Mouse (Mus musculus) heart, adult 9 months (tissue): ENCODE results near the gene Zcchc24.
A peak's percentile ranks its signal among the peaks of the same experiment; 100 is the strongest.
"Not testable (repeated sequence)": the region's sequence is repeated elsewhere in the genome, so short reads cannot be mapped to it uniquely, and the experiment has no call there.

Source experiments
- DNase-seq, 2 experiments: peaks; one replicate each; pipeline ENCODE4 v3.0.0; 2022; ENCODE audit warnings: low spot score in 2 of 2

The Zcchc24 gene

DNA sequence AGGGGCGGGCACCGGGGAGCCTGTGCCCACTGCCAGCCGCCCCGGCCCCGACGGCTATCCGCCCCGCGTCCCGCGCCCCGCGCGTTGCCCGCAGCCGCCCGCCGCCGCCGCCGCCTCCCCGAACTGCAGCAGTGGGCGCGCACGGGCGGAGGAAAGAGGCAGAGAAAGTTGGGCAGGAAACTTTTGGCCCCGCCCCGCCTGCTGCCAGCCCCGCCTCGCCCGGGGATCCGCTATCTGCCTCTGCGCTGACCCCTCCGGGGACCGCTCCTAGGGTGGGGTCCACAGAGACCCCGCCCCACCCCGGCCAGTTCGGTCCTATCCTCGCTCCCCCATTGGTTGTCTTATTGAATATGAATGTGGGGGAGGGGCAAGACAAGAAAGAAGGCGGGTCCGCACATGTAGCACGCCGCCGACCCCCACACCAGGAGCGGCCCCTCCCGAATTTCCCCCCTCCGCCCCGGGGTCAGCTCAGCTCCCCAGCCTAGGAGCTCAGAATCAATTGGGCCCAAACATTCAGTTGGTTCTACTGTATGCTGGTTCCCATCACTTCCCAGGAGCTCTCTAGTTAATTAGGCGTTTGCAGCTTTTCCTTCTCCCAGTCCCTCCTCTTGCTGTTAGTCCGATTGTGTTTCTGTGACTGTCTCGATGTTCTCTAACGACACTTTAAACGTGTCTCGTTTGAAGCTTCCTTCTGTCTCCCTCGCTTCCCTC is at the start of gene Zcchc24:
TSS of gene Zcchc24 (minus strand) at position 125 of the 711 bp plus-strand sequence.
- peak; percentile 95 for DNase-seq

DNA sequence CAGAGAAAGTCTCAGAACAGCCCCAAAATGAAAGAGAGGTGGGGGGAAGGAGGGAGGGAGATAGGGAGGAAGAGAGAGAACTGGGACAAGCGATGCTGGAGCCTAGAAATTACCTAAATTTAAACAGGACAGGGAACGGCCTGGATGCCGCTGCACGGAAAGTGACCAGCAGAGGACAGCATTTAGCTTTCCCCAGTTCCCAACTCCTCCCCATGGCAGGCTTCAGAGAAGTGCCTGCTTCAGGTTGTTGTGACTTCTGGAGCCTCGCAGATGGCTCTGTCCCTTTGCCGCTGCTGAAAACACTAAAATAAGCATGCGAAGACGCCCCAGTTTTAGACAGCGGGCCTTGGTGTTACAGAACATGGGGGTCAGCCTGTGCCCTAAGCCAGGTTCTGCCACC is 47.6 kb upstream of the Zcchc24 start:
- peak in 1 of 2 experiments; percentile 62 for DNase-seq

DNA sequence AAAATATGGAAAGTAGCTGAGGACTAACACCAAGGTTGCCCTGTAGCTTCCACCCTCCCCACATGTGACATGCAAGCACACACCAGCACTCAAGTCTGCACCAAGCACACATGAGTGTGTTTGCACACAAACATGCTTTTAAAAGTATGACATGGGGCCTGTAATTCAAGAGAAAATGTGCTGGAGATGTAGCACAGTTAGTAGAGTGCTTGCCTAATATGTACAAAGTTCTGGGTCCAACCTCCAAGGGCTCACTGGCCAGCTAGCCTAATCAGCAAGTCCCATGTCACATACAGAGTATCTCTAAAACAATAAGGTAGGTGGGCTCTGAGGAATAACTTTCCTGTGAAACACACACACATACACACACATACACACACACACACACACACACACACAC is 45.3 kb upstream of the Zcchc24 start:
- no peak for DNase-seq

DNA sequence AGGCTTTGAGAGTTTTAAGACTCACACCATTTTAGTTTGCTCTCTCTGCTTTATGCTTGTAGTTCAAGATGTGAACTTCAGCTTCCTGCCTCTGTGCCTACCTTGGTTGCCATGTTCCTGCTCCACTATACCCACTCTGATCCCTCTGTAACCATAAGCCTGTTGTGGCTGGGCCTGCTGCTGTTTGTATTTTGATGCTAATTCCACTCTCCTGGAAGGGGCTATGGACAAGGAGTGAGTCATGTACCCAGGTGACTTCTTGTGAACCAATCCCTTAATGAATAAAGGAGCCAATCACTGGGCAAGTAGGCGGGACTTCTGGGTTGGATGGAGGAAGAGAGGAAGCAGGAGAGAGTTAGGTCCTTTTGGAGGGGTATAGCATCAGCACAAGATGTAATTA is 42.2 kb upstream of the Zcchc24 start:
- DNase-seq, result not testable (repeated sequence)

DNA sequence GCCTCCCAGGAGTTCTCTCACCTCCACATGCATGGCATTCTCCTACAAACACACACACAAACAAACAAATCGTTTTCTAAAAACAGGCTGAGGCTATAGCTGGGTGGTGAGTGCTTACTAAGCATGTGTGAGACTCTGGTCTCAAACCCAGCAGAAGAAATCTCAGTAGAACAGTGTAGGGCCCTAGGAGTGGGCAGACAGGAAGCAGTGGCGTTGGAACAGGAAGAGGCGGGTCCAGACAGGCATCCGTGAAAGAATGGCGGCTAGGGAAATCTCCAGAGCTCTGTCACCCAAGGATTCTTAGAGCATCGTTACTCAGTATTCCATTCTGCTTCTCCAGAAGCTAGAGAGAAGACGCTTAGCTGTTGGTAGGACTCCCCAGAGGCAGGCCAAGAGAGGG is 37.7 kb upstream of the Zcchc24 start:
- no peak for DNase-seq

DNA sequence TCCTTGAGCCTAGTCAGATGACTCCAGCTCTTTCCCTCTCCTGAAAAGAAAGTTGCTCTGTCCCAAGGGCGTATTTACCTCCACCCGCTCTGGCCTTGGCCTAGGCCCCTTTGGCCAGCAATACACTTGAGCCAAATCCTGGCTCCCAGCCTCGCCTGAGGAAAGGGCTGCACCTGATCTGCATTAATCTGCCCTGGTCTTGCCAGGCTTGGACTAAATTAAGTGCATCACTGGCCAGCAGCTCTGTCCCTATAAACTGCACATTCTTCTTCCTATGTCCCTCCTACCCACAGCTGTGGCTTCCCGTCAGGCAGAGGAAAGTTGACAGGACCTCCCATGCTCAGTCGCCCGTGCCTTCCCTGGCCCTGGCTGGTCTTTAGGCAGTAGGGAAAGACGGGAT is 37.0 kb upstream of the Zcchc24 start:
- DNase-seq, result peak; percentile 50 to 54

DNA sequence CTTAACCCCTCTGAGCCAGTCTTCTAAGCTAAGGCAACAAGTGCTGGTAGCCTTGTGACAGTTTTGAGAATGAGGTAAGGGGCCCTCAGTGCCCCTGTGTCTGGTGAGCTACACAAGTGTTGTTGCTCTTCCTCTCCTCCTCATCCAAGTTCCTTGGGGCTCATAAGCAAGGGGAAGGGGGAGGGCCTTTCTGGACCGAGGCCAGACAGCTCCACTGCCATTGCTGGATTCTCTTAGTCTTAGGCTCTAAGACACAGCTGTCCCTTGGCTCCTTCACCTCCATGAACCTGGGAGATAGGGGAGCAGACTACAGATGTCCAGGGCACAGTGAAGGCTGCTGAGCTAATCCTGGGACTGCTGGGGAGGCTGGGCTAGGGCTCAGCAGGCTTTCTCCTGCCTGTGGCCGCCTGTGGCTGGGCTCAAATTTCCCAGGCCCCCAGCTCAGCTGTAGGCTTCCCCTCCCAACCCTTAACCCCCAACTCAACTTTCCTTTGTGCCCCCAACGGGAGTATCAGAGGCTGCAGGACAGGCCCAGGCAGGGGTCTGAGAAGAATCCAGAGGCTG is 34.5 kb upstream of the Zcchc24 start:
- no peak for DNase-seq

DNA sequence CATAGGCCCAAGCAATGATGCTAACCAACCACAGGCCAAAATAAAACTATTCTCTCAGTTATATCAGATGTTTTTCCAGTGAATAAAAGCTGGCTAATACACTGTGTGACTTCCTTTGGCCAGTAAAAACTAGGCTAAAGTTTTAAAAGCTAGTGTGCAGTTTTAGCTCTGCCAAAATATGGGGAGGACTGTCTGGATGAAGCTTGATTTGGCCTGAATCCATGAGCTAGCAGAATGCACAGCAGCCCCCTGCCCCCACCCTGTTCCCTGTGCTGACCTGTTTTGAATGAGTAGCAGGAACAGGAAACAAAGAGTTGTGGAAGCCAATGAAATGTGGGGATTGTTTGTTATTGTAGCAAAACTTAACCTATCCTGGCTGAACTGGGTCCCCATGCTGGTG is 33.7 kb upstream of the Zcchc24 start:
- peak in 1 of 2 experiments; percentile 60 for DNase-seq

DNA sequence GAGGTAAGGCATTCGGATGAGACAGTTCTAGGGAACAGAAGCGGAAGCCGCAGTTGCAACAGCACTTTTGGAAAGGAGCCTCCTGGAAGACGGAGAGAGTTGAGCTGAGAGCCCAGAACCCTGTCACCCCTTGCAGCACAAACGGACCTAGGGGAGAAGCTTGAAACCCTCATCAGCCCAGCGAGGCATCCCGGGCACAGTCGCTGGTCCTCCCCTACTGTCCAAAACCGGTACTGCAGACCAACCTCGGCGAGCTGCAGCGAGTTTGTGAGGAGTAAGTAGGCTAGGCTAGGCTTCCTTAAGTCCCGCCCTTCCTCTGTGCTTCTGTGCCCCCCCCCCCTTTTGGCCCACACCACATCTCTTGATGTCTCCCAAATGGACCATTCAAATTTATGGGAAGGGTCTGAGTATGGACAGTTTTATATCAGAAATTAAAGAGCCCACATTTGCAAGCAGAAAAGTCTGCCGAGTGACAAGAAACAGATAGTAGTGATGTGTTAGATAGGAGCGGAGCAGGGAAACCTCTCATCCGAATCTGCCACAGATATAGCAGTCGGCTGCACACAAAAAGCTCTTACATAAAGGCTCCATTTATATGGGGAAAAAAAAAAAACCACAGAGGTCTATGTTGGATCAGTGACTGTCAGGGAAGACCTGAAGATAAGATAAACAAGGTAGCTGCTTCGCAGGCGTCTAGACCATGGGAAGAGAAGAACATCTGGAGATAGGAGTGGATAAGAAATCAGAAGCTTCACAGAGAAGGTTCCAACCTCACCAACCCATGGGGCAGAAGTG is 31.5 kb upstream of the Zcchc24 start:
- DNase-seq, result peak; percentile 81 to 88

DNA sequence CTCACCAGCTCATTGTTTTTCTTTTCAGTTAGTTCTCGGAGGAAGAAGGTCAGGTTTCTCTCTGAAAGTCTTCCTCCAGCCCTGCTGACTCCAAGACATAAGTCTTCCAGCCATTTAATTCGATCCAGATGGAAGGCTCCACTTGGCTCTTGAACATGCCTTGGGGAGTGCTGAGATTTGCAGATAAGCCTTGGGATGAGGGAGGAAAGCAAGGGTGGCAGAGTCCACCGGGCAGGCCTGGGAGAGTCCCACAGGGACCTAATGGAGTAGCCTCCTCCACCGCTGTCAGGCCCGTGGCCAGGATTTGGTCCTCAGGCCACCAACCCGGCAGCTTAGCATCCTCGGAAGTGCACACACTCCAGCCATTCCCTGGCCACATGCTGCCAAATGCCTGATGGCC is 27.8 kb upstream of the Zcchc24 start:
- no peak for DNase-seq

DNA sequence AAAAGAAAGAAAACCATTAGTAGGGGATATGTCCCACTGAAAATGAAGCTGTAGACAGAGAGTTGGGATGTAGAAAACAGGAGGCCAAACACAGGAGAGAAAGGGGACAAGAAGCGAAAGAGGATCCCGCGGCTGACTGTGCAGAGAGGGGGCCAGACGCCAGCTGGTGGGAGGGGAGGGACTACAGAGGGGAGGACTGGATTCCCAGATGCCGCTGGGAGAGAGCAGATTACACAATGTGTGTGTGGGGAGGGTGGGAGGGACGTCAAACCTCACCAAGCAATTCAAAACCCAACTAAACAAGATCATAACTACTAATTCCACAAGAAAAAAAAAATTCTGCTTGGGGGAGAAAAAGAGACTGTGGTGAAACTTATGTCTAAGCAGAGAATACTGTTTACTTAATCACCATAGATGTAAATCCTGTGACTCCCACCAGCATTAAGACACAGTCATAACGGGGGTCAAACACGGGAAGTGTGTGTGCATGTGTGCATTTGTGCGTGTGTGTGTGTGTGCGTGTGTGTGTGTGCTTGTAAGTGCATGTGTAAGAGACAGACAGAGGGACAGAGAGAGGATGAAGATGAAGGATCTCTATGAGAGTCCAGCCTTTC is 26.8 kb upstream of the Zcchc24 start:
- peak; percentile 74 for DNase-seq

DNA sequence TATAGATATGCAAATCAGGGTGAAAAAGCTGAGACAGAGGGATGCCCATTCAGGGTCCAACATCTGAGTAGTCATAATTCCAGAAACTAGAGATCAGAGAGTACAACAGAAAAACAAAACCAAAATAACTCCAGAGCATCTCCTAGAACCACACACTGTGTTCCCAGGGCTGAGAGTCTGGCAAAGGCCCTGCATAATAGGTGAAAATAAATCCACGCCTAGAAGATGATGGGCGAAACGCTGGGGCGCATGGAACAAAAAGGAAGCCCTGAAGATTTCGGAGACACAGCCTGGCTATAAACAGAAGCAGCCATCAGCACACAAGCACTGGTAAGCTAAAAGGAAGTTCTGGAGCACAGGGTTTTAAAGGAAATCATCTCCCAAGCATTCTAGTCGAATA is 26.2 kb upstream of the Zcchc24 start:
- DNase-seq, result no peak

DNA sequence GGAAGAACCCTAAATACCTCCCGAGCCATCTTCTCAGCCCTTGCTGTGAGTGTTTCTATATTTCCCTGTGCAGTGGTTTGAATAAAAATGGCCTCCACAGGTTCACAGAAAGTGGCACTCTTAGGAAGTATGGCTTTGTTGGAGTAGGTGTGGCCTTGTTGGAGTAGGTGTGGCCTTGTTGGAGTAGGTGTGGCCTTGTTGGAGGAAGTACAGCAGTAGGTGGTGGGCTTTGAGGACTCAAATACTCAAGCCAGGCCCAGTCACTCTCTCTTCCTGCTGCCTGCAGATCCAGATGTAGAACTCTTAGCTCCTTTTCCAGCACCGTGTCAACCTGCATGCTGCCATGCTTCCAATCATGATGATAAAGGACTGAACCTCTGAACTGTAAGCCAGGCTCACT is 25.5 kb upstream of the Zcchc24 start:
- DNase-seq, result no peak

DNA sequence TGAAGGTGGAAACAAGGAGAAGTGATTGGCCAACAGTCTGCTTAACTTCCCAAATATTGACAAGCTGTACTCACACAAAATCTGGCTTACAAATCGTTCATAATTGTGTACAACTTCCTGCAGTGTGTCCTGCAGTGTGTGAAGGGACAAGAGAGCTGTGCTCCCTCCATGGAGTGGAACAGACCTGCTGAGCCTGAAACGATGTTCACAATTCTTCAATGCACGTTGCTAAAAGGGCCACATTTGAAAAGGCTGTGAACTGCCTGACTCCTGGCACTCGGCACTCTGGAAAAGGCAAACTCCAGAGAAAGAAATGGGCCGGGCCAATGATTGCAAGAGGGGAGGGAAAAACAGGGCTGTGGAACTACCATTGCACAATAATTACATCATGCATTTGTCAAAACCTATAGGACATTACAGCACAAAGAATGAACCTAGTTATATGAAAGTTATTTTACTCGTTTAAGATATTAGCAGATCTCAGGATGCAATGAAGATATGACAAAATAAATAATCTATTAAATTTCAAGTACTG is 22.0 kb upstream of the Zcchc24 start:
- DNase-seq, result no peak

DNA sequence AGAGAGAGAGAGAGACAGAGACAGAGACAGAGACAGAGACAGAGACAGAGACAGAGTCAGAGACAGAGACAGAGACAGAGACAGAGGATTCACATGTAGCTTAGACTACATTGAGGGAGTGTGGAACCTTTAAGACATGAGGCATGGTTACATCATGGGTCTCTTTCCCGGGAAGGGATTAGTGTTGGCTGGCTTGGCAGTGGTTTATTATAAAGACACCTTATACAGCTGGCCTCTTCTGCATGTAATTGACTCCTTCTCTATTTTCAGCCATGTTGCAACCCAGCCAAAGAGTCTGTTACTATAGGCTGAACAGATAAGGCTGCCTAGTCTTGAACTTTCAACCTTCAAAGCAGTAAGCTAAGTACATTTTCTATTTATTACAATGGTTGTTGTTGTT is 21.1 kb upstream of the Zcchc24 start:
- no peak for DNase-seq

DNA sequence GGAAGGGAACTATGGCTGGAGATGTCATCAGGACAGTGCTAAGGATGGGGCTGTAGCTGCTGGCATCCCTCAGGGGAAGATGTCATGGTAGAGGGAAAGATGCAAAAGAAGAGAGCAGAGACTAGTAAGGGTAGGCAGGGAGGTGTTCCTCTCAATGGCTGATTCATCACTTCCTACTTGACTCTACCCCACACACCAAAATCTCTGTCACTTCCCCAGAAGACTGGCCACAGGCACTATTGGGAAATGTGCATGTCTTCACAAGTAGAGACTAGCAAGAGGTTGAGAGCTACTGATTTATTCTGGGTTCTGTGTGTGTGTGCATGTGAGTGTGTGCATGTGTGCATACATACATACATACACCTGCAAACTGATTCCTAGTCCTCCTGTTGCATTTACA is 20.4 kb upstream of the Zcchc24 start:
- DNase-seq, result no peak

DNA sequence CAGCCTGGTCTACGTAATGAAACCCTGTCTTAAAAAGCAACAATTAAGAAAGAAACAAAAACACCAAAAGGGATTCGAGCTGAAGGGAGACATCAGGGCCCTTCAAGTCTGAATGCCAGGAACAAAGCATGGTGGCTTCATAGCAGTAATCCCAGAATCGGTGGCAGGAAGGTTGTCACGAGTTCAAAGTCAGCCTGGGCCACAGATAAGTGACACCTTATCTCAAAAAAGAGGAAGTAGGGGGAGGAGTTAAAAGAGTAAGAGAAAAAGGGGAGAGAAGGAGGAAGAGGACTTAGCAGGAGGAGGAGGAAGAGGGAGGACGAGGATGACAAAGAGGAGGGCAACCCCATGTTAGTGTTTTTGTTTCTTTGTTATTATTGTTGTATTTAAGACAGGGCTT is 19.4 kb upstream of the Zcchc24 start:
- DNase-seq, result no peak

DNA sequence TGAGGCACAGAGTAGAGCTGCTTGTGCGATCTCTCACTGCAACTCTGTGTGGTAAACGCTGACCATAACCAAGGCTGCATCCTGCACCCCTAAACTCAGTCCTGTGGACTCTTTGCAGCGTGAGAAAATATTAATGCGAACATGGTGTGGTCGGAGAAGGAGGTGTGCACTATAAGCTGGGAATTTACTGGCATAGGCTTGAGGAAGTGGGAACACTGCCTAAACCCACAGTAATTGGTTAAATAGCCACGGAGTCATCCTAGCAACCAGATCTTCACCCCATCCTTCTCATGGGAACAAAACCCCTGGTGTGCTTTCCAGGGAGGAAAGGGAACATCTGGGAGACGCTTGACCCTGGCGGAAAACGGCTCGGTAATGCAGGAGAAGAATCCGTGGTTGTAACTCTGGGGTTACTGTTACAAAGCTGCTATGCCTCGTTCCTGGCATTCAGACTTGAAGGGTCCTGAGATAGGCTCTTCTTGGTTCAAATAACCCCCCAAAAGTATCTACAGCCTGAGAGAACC is 18.6 kb upstream of the Zcchc24 start:
- no peak for DNase-seq

DNA sequence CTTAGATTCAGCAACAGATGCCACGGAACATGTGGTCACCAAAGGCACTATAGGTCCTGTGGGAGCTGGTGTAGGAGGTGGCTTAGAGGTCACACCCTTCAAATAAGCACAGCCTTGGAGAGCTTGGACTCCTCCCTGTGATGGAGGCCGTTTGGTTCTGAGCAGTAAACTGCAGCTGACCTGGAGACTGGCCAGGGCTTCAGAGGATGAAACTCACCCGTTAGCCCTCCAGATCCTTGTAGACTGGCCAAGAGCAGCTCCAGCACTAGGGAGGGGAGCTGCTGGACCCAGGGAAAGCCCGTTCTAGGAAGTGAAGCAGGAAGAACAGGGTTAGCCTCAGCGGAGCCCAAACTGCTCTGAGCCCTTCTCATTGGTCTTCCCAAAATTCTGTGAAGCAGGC is 18.1 kb upstream of the Zcchc24 start:
- DNase-seq, result peak; percentile 86 to 87

DNA sequence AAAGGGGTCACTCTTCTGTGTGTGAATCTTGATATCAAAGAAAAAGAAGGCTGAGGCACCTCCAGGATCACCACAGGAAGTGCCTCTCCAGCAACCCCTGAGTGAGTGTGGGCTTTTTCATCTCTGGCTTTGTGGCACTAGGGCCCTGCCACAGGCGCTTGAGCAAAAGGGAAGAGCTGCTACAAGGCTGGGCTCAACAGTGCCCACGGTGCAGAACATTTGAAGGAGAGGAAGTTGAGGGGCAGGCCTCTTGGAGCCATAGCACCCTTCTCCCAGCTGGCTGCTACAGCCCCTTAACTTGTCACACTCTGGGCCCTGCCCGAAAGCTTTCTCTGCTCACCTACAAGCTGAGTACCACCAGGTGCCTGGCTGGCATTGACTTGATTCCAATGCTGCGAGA is 16.4 kb upstream of the Zcchc24 start:
- no peak for DNase-seq

DNA sequence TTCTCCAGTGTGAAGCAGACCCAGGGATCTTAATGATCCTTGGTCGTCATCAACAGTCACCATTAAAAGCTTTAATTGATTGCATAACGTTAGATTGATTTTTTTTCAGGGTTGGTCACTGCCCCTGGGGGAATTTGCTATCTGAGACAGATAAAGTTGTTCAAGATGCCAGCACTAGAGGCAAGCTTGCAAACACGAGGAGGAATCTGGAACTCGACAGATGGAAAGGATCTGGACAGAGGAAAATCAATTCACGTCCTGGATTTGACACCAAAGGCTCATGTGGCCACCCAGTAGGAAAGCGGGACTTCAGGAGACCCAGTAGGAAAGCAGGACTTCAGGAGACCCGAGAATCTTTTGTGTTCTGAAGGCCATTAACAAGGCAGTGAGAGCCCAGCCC is 14.4 kb upstream of the Zcchc24 start:
- DNase-seq, result no peak

DNA sequence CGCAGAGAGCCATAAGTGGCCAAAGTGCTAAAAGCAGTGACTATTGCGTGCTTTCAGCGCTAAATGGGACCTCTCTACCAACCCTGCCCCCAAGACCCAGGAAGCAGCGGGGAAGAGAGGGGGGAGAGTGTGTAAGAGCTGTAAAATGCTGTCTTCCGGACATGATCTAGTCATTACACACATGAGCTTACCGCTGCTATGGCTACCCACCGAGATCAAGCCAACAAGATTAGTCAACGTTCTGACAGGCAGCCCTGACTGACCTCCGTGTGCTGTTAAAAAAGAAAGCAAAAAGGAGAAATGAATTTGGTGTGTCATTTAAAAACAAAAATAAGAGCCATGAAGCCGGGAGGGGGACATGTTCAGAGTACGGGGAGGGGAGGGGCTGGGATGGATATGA is 11.8 kb upstream of the Zcchc24 start:
- no peak for DNase-seq
